Mouse (Mus musculus) CD4-positive, CD25-positive, alpha-beta regulatory T cell (primary cell): ENCODE data around the gene Smap2. TPM values are rescaled to one million over a fixed set of nuclear protein-coding genes. Genes with fewer than 3 reads are reported as not detected.

Experiments used
- polyA plus RNA-seq: library from polyadenylated mRNA; unstranded; fragments of 100-300 nt; shearing (Covaris generic); gene quantifications from one replicate; pipeline ENCODE4 v1.2.1, GENCODE M21; 2017

Gene Smap2
- polyA plus RNA-seq, result 64.6 TPM

GRCm38 (mm10) chr4:121016928-121017657 lies at the start of gene Smap2:
TSS of gene Smap2 (minus strand) at chr4:121017247.

GRCm38 (mm10) chr4:121039331-121040115 lies 22.5 kb upstream of the Smap2 start, which contains the start of gene Col9a2:
TSS of gene Col9a2 (plus strand) at chr4:121039385.

GRCm38 (mm10) chr4:120951428-120951973 lies 65.5 kb downstream of the Smap2 start, which contains the start of gene Zfp69:
TSS of gene Zfp69 (minus strand) at chr4:120951699.

GRCm38 (mm10) chr4:120924554-120925299 lies 92.3 kb downstream of the Smap2 start, which contains the start of gene Exo5:
TSS of gene Exo5 (minus strand) at chr4:120925017.

Other genes with a start within 250 kb of the Smap2 start
- 95.8 TPM for gene Nfyc, start 185.7 kb downstream of the Smap2 start, polyA plus RNA-seq
- 2.4 TPM for gene Rims3, start 162.4 kb downstream of the Smap2 start, polyA plus RNA-seq
- gene Exo5, start 92.2 kb downstream of the Smap2 start, polyA plus RNA-seq, result 28.1 TPM
- gene Zfp69, start 65.5 kb downstream of the Smap2 start, polyA plus RNA-seq, result 4.7 TPM
- not detected for gene Col9a2, start 22.1 kb upstream of the Smap2 start, polyA plus RNA-seq
- 51.4 TPM for gene Zmpste24, start 81.0 kb upstream of the Smap2 start, polyA plus RNA-seq
- not detected for gene Tmco2, start 92.0 kb upstream of the Smap2 start, polyA plus RNA-seq
- gene Rlf, start 197.8 kb upstream of the Smap2 start, polyA plus RNA-seq, result 44.3 TPM